Mouse (Mus musculus): Measurements from ENCODE around the gene Rps6kl1.

Rps6kl1 gene

DNA sequence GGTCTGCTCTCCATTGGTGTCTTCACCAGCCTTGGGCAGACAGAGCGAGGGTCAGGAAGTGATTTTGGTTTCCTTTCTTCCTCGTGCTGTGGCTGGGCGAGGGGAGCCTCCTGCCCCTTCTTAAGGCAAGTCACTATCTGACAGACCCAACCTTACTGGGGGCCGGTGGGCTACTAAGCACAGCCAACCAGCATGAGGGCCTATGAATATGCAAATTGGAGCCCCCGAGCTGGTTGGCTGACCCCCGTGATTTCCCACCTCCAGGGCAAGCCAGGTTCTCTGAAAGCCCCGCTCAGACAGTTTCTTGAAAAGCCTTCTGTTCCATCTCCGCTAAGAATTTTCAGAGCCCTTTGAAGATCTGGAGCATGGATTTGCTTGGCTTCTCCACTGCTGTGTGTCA lies 44.8 kb downstream of the Rps6kl1 start:
- no peak for DNase-seq (ENCODE audit: low read depth)

DNA sequence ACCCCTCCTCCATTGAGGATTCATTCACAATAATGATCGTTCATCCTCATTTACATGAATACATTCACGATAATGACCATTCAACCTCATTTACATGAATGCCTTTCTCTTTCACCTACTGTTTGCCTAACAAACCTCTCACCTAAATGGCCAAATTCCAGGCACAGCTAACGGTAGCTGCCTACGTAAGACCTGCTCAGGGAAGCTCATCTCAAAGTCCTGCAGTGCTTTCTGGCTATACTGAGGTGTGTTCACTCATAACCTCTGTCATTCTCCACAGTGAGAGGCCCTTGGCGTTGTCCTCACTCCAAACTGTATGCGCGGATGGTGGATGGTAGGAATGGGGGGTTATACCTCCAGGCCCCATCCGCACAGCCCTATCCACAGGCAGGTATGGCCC lies 46.3 kb downstream of the Rps6kl1 start:
- DNase-seq (ENCODE audit: low read depth): no peak

- no peak for DNase-seq (ENCODE audit: low read depth)
These were observed 48.0 kb downstream of the Rps6kl1 start for GRCm38 (mm10) chr12:85103096-85103495.

DNA sequence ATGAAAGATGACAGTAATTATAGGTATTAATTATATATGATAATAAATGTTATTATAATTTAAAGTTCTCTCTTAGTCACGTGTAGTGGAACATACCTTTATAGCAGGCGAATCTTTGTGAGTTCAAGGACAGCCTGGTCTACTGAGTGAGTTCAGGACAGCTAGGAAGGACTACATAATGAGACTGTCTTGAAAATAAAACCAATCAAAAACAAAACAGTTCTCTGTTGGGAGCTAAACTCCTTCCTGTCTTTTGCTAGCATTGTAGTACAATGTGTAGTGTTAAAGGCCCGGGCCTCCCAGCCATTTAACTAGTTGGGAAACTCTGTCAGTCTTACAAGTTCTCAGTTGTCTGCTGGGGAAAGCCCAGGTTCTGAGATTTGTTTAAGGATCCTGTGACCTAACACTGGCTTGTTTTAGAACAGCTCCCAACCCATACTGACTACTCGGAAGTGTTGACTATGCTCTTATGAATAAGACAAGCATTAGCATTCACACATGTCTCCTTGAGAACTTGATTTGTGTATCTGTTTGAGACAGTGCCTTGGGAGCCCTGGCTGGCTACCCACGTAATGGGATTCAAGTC lies 49.5 kb downstream of the Rps6kl1 start:
- DNase-seq (ENCODE audit: low read depth): no peak

GRCm38 (mm10) chr12:85101001-85101400 lies 50.1 kb downstream of the Rps6kl1 start:
- no peak for DNase-seq (ENCODE audit: low read depth)

DNA sequence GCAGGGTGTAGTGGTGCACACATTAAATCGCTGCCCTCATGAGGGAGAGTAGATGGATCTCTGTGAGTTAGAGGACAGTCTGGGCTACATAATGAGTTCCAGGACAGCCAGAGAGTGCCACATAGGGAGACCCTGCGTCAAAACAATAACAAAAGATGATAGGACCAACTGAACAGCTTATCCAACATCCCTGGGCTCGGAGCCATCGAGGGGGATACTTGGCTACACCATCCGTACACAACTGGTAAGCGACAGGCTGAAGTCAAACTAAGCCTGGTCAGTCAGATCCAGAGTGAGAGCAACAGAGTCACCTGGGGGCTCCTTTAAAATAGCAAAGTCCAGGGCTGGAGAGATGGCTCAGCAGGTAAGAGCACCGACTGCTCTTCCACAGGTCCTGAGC lies 55.2 kb downstream of the Rps6kl1 start:
- no peak for DNase-seq (ENCODE audit: low read depth)

- DNase-seq (ENCODE audit: low read depth): no peak
These were observed 55.9 kb downstream of the Rps6kl1 start for GRCm38 (mm10) chr12:85095146-85095545.

DNA sequence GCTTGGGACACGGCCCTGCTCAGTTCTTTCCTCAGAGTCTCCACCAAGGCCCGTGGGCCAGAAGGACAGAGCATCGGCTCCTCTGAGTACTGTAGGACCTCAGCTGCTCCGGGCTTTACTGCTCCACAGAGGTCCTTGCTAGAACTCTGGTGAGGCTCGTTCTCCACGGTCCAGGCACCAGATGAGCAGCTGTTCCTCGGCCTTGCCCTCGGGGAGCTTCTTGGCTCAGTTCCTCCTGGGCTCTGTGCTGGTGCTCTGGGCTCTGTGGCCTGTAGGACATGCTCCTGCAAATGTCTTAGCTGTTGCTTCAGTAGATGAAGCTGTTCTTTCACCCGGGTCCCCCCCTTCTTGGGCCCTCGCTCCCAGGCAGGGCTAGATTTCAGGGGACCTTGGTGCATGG lies 56.4 kb downstream of the Rps6kl1 start:
- no peak for DNase-seq (ENCODE audit: low read depth)

GRCm38 (mm10) chr12:85094010-85094409 lies 57.1 kb downstream of the Rps6kl1 start:
- no peak for DNase-seq (ENCODE audit: low read depth)

DNA sequence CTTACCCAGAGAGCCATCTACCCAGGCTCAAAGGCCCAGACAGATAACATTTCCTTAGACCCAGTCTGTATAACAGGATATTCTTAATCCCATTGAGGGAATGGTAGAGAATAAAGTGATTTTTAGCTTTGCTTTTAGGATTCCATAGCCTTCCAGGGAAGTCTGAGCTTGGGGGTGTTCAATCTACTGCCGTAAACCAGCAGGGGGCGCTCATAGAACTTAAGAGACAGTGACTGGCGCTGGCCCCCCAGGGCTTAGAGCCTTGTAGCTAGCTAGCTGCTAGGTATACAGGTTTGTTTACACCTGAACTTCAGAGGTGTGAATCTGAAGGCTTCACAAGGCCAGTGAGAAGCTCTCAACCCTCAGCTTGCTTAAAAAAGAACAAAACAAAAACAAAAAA lies 58.9 kb downstream of the Rps6kl1 start:
- DNase-seq (ENCODE audit: low read depth): no peak

GRCm38 (mm10) chr12:85091190-85091589 lies 59.9 kb downstream of the Rps6kl1 start:
- DNase-seq (ENCODE audit: low read depth): no peak

GRCm38 (mm10) chr12:85087845-85088244 lies 63.2 kb downstream of the Rps6kl1 start:
- peak; percentile 75 for DNase-seq (ENCODE audit: low read depth)
